Mouse (Mus musculus) embryo, embryonic 11.5 days (tissue): ENCODE measurements around the gene Hist1h2bh.
A peak's percentile ranks its signal among the peaks of the same experiment; 100 is the strongest.
"Not testable (repeated sequence)": the region's sequence is repeated elsewhere in the genome, so short reads cannot be mapped to it uniquely, and the experiment has no call there.

Experiments used
- DNase-seq: peaks from one replicate; pipeline ENCODE4 v3.0.0-alpha.2; 2012; ENCODE audit warnings: low read depth, low spot score

Hist1h2bh gene

DNA sequence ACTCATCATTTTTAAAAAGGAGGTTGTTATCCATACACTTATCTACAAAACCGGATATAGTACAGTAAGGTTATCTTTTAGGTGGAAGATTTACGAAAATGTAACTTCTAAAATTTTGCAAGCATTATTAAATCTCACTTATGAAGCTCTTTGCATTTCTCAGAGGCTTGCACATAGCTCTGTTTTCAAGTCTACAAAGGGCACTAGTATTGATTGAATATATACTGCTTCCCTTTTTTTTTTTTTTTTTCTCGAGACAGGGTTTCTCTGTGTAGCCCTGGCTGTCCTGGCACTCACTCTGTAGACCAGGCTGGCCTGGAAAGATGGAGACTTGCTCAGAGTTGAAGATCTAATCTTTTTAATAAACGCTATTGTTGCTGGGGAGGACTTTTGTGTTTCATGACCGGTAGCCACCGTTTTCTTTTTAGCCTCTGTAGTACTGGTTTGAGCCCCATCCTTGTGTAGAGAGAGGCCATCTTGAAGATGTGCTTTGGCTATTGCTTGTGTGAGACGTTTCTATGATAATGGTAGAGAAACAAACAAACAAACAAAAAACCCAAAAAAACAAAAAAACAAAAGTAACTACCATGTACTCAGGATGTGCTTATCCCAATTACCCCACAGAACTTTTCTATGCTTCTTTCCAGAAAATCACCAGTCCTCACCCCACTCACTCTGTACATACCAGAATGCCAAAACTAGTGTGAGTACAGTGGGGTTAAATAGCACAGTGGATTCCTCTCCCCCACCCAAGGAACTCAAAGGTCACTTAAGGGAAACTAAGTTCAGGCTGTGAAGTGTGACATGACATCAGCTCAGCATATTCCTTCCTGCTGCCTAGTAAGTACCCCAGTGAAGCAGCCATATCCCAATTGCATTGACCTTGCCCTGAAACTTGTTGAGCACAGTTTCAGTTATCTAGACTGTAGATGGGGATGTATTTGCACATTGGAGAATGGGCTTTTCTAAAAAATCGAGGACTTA, 9.0 kb upstream of the Hist1h2bh start:
- no peak for DNase-seq

GRCm38 (mm10) chr13:23551146-23551834, 8.1 kb upstream of the Hist1h2bh start, which contains the start of gene Hist1h4f:
Gene Hist1h4f (minus strand): TSS chr13:23551648.
- peak; percentile 92 for DNase-seq

- no peak for DNase-seq
Measured at GRCm38 (mm10) chr13:23550761-23551145, 7.6 kb upstream of the Hist1h2bh start.

DNA sequence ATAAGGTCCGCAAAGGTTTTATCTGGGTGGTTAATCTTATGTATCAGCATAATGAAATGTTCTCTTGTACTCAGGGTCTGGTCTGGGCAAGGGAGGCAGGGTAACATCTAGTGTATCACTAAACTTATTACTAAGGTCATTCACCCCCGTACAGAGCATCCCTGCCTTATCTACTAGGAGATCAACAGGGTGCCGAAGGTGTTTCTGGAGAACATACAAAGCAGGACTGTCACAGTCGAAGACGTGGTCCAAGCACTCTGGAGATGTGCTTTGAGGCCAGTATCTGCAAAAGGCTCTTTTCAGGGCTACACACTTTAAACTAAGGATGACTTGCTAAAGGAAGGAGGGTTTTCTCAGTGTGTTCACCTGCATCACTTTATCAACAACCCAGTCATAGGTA, 3.5 kb upstream of the Hist1h2bh start:
- DNase-seq: no peak

GRCm38 (mm10) chr13:23544787-23545120, 1.6 kb upstream of the Hist1h2bh start:
- DNase-seq: not testable (repeated sequence)

DNA sequence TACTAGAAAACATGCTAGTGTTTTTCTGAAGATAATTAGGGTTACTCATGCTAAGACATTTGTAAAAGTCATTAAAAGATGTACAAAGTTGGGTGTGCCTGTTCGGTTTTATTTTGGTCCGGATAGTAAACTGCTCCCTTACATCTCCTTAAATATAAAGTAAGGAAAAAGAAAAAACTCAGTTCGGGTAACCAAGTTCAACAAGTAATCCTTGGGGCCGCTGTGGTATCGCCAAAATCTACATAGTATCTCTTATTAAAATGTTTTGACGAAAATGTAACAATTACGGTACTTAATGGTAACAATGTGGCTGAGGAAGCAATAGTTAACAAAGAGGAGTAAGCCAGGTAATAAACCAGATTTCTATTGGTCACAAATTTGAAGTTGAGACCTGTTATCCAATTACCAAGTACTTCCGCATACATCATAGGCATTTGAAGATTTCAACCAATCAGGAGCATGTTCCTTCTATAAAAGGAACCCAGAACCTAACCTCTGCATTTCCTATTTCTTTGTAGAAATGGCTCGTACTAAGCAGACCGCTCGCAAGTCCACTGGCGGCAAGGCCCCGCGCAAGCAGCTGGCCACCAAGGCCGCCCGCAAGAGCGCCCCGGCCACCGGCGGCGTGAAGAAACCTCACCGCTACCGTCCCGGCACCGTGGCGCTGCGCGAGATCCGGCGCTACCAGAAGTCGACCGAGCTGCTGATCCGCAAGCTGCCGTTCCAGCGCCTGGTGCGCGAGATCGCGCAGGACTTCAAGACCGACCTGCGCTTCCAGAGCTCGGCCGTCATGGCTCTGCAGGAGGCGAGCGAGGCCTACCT, 984 bp upstream of the Hist1h2bh start, which contains the start of gene Hist1h3f:
Hist1h3f (plus strand) TSS at position 88 of the 822 bp plus-strand sequence.
- DNase-seq: peak; percentile 87

DNA sequence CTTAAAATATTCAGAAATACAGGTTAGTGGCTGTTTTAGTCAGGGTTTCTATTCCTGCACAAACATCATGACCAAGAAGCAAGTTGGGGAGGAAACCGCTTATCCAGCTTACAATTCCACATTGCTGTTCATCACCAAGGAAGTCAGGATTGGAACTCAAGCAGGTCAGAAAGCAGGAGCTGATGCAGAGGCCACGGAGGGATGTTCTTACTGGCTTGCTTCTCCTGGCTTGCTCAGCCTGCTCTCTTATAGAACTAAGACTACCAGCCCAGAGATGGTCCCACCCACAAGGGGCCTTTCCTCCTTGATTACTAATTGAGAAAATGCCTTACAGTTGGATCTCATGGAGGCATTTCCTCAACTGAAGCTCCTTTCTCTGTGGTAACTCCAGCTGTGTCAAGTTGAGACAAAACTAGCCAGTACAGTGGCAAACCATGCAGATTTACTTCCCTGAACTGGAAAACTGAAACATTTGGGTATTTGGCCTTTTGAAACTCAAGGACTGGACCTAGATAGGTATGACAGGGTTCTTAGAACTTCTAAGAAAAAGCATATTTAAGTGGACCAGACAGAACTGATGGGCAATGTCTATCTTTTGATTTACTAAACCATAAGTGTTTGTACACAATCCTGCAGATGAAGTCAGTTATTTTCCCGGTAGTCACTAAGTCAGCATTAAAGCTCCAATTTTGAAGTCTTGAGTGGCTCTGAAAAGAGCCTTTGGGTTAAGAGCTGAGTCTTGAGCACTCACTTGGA, 789 bp downstream of the Hist1h2bh start:
- not testable (repeated sequence) for DNase-seq

DNA sequence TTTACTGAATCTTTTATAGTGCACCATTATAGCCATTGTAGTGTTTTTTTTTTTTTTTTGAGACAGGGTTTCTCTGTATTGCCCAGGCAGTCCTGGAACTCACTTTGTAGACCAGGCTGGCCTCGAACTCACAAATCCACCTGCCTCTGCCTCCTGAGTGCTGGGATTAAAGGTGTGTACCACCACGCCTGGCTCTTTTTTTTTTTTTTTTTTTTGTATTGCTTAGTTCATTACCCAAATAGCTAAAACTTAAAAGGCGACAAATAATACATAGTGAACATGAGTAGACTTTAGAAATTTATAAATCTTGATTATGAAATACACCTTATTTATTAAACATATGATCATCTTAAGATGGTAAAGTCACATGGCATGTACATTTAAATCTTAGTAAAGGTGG, 1.7 kb downstream of the Hist1h2bh start:
- DNase-seq: no peak

GRCm38 (mm10) chr13:23539821-23540220, 3.4 kb downstream of the Hist1h2bh start:
- not testable (repeated sequence) for DNase-seq

DNA sequence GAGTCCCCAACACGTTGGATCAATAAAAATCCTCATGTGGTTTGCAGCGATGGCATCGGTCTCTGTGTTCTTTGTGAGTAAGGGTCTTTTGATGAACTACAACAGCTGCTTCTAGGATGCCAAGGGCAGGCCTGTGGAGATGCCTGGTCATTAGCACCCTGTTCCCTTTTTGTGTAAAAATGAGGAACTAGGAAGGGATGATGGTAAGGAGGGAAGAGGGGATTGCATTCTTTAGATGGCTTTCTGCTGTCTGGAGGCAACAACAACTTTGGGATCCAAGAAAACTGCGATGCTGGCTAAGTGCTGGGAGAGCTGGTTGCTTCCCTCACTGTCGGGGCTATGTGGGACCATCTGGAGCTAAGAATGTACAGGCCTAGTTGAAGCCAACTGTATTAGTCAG, 4.9 kb downstream of the Hist1h2bh start:
- DNase-seq: no peak

GRCm38 (mm10) chr13:23537006-23537710, 6.0 kb downstream of the Hist1h2bh start:
- no peak for DNase-seq

GRCm38 (mm10) chr13:23536076-23536822, 6.9 kb downstream of the Hist1h2bh start:
- no peak for DNase-seq

GRCm38 (mm10) chr13:23535137-23536075, 7.8 kb downstream of the Hist1h2bh start, which contains the start of gene Hist1h3g:
Gene Hist1h3g (plus strand): TSS chr13:23535422.
- not testable (repeated sequence) for DNase-seq

DNA sequence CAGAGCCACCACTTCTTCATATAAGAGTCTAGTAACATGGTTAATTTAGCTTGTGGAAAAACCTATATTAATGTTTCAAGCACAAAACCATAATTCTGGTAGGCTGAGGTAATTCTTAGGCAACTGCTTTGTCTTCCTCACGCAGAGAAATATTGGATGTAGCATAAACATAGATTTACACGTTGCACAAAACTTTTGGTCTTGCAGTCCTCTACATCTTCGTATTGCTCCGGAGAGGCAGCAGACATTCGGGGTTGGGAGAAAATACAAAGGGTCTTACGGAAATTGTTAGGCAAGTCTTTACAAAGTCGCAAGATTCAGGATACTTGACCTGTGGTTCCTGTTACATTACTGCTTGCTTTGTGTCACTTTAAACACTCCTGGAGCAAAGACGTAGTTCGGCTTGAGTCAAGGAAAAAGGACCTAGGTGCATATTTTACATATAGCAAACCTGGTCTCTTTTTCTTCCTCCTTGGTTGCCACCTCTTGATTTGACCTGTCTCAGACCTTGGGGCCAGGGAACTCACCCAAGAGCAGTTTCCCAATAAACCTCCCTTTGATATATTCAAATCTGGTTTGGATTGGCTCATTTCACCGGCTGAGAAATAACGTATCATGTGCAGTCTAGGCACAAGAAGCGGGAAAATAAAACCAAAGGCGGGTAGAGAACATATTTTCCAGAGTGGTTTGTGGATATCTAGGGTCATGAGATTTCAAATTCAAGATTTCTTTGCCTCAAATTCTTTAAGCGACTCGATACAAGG, 8.6 kb downstream of the Hist1h2bh start:
- no peak for DNase-seq

DNA sequence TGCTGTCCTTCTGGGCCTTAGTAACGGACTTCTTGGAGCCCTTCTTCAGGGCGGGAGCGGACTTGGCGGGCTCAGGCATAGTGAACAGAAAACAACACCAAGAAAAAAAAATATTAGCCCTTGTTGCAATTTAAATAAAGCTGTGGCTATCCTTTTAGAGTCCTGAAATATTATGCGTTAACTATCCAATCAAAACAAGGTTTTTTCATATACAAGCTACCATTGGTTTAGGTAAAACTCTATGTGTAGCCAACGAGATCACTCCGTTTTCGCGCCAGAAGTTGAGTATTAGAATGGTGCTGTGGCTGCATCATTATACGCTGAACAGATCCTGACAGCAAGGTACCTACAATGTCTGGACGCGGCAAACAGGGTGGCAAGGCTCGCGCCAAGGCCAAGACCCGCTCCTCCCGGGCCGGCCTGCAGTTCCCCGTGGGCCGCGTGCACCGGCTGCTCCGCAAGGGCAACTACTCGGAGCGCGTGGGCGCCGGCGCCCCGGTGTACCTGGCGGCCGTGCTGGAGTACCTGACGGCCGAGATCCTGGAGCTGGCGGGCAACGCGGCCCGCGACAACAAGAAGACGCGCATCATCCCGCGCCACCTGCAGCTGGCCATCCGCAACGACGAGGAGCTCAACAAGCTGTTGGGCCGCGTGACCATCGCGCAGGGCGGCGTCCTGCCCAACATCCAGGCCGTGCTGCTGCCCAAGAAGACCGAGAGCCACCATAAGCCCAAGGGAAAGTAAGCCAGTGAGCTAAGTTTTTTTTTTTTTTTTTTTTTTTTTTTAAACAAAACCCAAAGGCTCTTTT, 9.4 kb downstream of the Hist1h2bh start, which contains the start of gene Hist1h2af:
Hist1h2af (plus strand) TSS at position 347 of the 808 bp plus-strand sequence.
- not testable (repeated sequence) for DNase-seq

GRCm38 (mm10) chr13:23532262-23533075, 10.7 kb downstream of the Hist1h2bh start:
- no peak for DNase-seq
